Mouse (Mus musculus): Measurements from ENCODE around the gene Capn15. TPM values are rescaled to one million over a fixed set of nuclear protein-coding genes. Genes with fewer than 3 reads are reported as not detected.

Capn15 gene
- polyA plus RNA-seq, 1 experiment from 2014 or later: 21.1 TPM

GRCm38 (mm10) chr17:26005731-26006450, 20.3 kb upstream of the Capn15 start:
- 70% methylated on average over 10 of the region's 10 CpGs for WGBS
- no peak for ATAC-seq (ENCODE audit: low read depth)

GRCm38 (mm10) chr17:26004711-26005110, 19.1 kb upstream of the Capn15 start:
- no peaks in the 10 kb centered on the region for H3K4me1 ChIP-seq (replicated peaks; ENCODE audit: control insufficient read depth, insufficient read depth, low read length)
- 92% methylated on average over 15 of the region's 15 CpGs for WGBS
- no peak overlapping the region for H3K9ac ChIP-seq (ENCODE audit: low read length)
- 0 out of 2 replicates have a peak, but pooled peaks cover 2% of the 10 kb centered on the region for H3K36me3 ChIP-seq (ENCODE audit: control insufficient read depth, insufficient read depth, low read length)
- no peaks in the 10 kb centered on the region for H3K27me3 ChIP-seq (ENCODE audit: control insufficient read depth, insufficient read depth, low read depth, low read length)
- H3K27ac ChIP-seq (ENCODE audit: low read length): no peak overlapping the region
- H3K9me3 ChIP-seq (ENCODE audit: control insufficient read depth, low read length): no peaks in the 10 kb centered on the region
- ATAC-seq (ENCODE audit: low read depth): no peak
- H3K4me2 ChIP-seq (ENCODE audit: low read depth, low read length): no peak overlapping the region
- H3K4me3 ChIP-seq (ENCODE audit: low read length): no peak overlapping the region

More at GRCm38 (mm10) chr17:26005731-26006450, 20.3 kb upstream of the Capn15 start:
- Histone ChIP-seq H3K9me3 (ENCODE audit: control insufficient read depth, low read length) (no peaks in the 10 kb centered on the region), H3K36me3 (ENCODE audit: control insufficient read depth, insufficient read depth, low read length) (0 out of 2 replicates have a peak, but pooled peaks cover 2% of the 10 kb centered on the region), H3K27ac (ENCODE audit: low read length) (peak overlapping the region; percentile 5), H3K27me3 (ENCODE audit: control insufficient read depth, insufficient read depth, low read depth, low read length) (no peaks in the 10 kb centered on the region), H3K4me3 (ENCODE audit: low read length) (no peak overlapping the region), H3K4me2 (ENCODE audit: low read depth, low read length) (no peak overlapping the region), H3K9ac (ENCODE audit: low read length) (0 out of 2 replicates have a peak overlapping the region, but pooled peaks have one; percentile 16), H3K4me1 (replicated peaks; ENCODE audit: control insufficient read depth, insufficient read depth, low read length) (no peaks in the 10 kb centered on the region)

- no peak overlapping the region for H3K9ac ChIP-seq (ENCODE audit: low read length)
- 0 out of 2 replicates have a peak, but pooled peaks cover 2% of the 10 kb centered on the region for H3K36me3 ChIP-seq (ENCODE audit: control insufficient read depth, insufficient read depth, low read length)
- no peak for ATAC-seq (ENCODE audit: low read depth)
- H3K27me3 ChIP-seq (ENCODE audit: control insufficient read depth, insufficient read depth, low read depth, low read length): no peaks in the 10 kb centered on the region
- 81% methylated on average over 2 of the region's 2 CpGs for WGBS
- H3K4me1 ChIP-seq (replicated peaks; ENCODE audit: control insufficient read depth, insufficient read depth, low read length): no peaks in the 10 kb centered on the region
- H3K4me2 ChIP-seq (ENCODE audit: low read depth, low read length): no peak overlapping the region
- no peak overlapping the region for H3K27ac ChIP-seq (ENCODE audit: low read length)
- H3K9me3 ChIP-seq (ENCODE audit: control insufficient read depth, low read length): no peaks in the 10 kb centered on the region
- H3K4me3 ChIP-seq (ENCODE audit: low read length): no peak overlapping the region
Observed at GRCm38 (mm10) chr17:26003864-26004263, 18.3 kb upstream of the Capn15 start.

- no peaks in the 10 kb centered on the region for H3K9me3 ChIP-seq (ENCODE audit: control insufficient read depth, low read length)
- no peak overlapping the region for H3K9ac ChIP-seq (ENCODE audit: low read length)
- H3K36me3 ChIP-seq (ENCODE audit: control insufficient read depth, insufficient read depth, low read length): 0 out of 2 replicates have a peak, but pooled peaks cover 2% of the 10 kb centered on the region
- H3K27me3 ChIP-seq (ENCODE audit: control insufficient read depth, insufficient read depth, low read depth, low read length): no peaks in the 10 kb centered on the region
- H3K27ac ChIP-seq (ENCODE audit: low read length): no peak overlapping the region
- 88% methylated on average over 11 of the region's 11 CpGs for WGBS
- H3K4me3 ChIP-seq (ENCODE audit: low read length): no peak overlapping the region
- H3K4me2 ChIP-seq (ENCODE audit: low read depth, low read length): no peak overlapping the region
- H3K4me1 ChIP-seq (replicated peaks; ENCODE audit: control insufficient read depth, insufficient read depth, low read length): no peaks in the 10 kb centered on the region
- no peak for ATAC-seq (ENCODE audit: low read depth)
Observed at GRCm38 (mm10) chr17:25998425-25998824, 12.8 kb upstream of the Capn15 start.

- Histone ChIP-seq H3K4me2 (ENCODE audit: low read depth, low read length) (no peak overlapping the region), H3K9me3 (ENCODE audit: control insufficient read depth, low read length) (no peaks in the 10 kb centered on the region), H3K4me3 (ENCODE audit: low read length) (no peak overlapping the region), H3K9ac (ENCODE audit: low read length) (no peak overlapping the region), H3K4me1 (replicated peaks; ENCODE audit: control insufficient read depth, insufficient read depth, low read length) (no peaks in the 10 kb centered on the region), H3K27me3 (ENCODE audit: control insufficient read depth, insufficient read depth, low read depth, low read length) (no peaks in the 10 kb centered on the region), H3K36me3 (ENCODE audit: control insufficient read depth, insufficient read depth, low read length) (peaks cover 16% of the 10 kb centered on the region), H3K27ac (ENCODE audit: low read length) (no peak overlapping the region)
- 83% methylated on average over 3 of the region's 3 CpGs for WGBS
- no peak for ATAC-seq (ENCODE audit: low read depth)
Observed at GRCm38 (mm10) chr17:25993489-25993888, 7.9 kb upstream of the Capn15 start.

- Histone ChIP-seq H3K9me3 (ENCODE audit: control insufficient read depth, low read length) (no peaks in the 10 kb centered on the region), H3K9ac (ENCODE audit: low read length) (no peak overlapping the region), H3K4me2 (ENCODE audit: low read depth, low read length) (no peak overlapping the region), H3K27ac (ENCODE audit: low read length) (no peak overlapping the region), H3K4me3 (ENCODE audit: low read length) (no peak overlapping the region), H3K36me3 (ENCODE audit: control insufficient read depth, insufficient read depth, low read length) (peaks cover 16% of the 10 kb centered on the region), H3K27me3 (ENCODE audit: control insufficient read depth, insufficient read depth, low read depth, low read length) (no peaks in the 10 kb centered on the region), H3K4me1 (replicated peaks; ENCODE audit: control insufficient read depth, insufficient read depth, low read length) (no peaks in the 10 kb centered on the region)
- ATAC-seq (ENCODE audit: low read depth): no peak
- 95% methylated on average over 4 of the region's 4 CpGs for WGBS
Observed at GRCm38 (mm10) chr17:25992274-25992673, 6.7 kb upstream of the Capn15 start.

- Histone ChIP-seq H3K4me1 (replicated peaks; ENCODE audit: control insufficient read depth, insufficient read depth, low read length) (peaks cover 6% of the 10 kb centered on the region), H3K9me3 (ENCODE audit: control insufficient read depth, low read length) (no peaks in the 10 kb centered on the region), H3K4me2 (ENCODE audit: low read depth, low read length) (no peak overlapping the region), H3K4me3 (ENCODE audit: low read length) (no peak overlapping the region), H3K9ac (ENCODE audit: low read length) (no peak overlapping the region), H3K36me3 (ENCODE audit: control insufficient read depth, insufficient read depth, low read length) (peaks cover 16% of the 10 kb centered on the region), H3K27me3 (ENCODE audit: control insufficient read depth, insufficient read depth, low read depth, low read length) (no peaks in the 10 kb centered on the region), H3K27ac (ENCODE audit: low read length) (no peak overlapping the region)
- no peak for ATAC-seq (ENCODE audit: low read depth)
- WGBS: 90% methylated on average over 5 of the region's 5 CpGs
Observed at GRCm38 (mm10) chr17:25990331-25990730, 4.7 kb upstream of the Capn15 start.

- peak overlapping the region; percentile 87 for H3K4me3 ChIP-seq (ENCODE audit: low read length)
Observed at GRCm38 (mm10) chr17:25984556-25985305, 865 bp downstream of the Capn15 start.

GRCm38 (mm10) chr17:25984066-25984465, 1.5 kb downstream of the Capn15 start:
- Histone ChIP-seq H3K9ac (ENCODE audit: low read length) (no peak overlapping the region), H3K4me3 (ENCODE audit: low read length) (peak overlapping the region; percentile 87; the same call in 1 of the 2 replicates), H3K27ac (ENCODE audit: low read length) (no peak overlapping the region), H3K27me3 (ENCODE audit: control insufficient read depth, insufficient read depth, low read depth, low read length) (no peaks in the 10 kb centered on the region), H3K36me3 (ENCODE audit: control insufficient read depth, insufficient read depth, low read length) (no peaks in the 10 kb centered on the region), H3K4me1 (replicated peaks; ENCODE audit: control insufficient read depth, insufficient read depth, low read length) (peaks cover 26% of the 10 kb centered on the region), H3K9me3 (ENCODE audit: control insufficient read depth, low read length) (no peaks in the 10 kb centered on the region), H3K4me2 (ENCODE audit: low read depth, low read length) (peak overlapping the region; percentile 83)
- no peak for ATAC-seq (ENCODE audit: low read depth)
- 94% methylated on average over 1 of the region's 1 CpGs for WGBS

More at GRCm38 (mm10) chr17:25984556-25985305, 865 bp downstream of the Capn15 start:
- Histone ChIP-seq H3K27ac (ENCODE audit: low read length) (peak overlapping the region; percentile 82), H3K36me3 (ENCODE audit: control insufficient read depth, insufficient read depth, low read length) (no peaks in the 10 kb centered on the region), H3K27me3 (ENCODE audit: control insufficient read depth, insufficient read depth, low read depth, low read length) (no peaks in the 10 kb centered on the region), H3K9me3 (ENCODE audit: control insufficient read depth, low read length) (no peaks in the 10 kb centered on the region), H3K4me2 (ENCODE audit: low read depth, low read length) (peak overlapping the region; percentile 83), H3K4me1 (replicated peaks; ENCODE audit: control insufficient read depth, insufficient read depth, low read length) (peaks cover 26% of the 10 kb centered on the region), H3K9ac (ENCODE audit: low read length) (peak overlapping the region; percentile 91)
- ATAC-seq (ENCODE audit: low read depth): no peak
- 9% methylated on average over 17 of the region's 17 CpGs for WGBS
